Mouse (Mus musculus): ENCODE results near the gene Alpl.

GRCm38 (mm10) chr4:137750121-137750520 is 46.1 kb downstream of the Alpl start:
- no peak for TF ChIP-seq POLR2A (IDR thresholded peaks at IDR 0.05; ENCODE audit: low read depth, low read length)
- no peak for TF ChIP-seq CTCF (IDR thresholded peaks at IDR 0.05; ENCODE audit: extremely low read depth, insufficient read depth, insufficient read length, insufficient replicate concordance)

All from spleen, adult 2 months (tissue).